ENCODE assay signal across 12 mouse cellular contexts in genomic region chr5:92553939-92554338, GRCm38 (mm10). TPM values are rescaled to one million over a fixed set of nuclear protein-coding genes. Genes with fewer than 3 reads are reported as not detected.
DNase-seq lines count a peak whose midpoint lies in the region; ATAC-seq and TF ChIP-seq lines count a peak whose summit lies in the region.
"Had no signal": no experiment of that assay in that cellular context is flagged by ENCODE, and none has a peak within 500 bp of the region (broad histone marks: within the 10 kb centered on the region; RNA-seq: fewer than 3 reads in every experiment).

No protein-coding gene starts in this region.

- no peak for TF ChIP-seq POLR2A in thymus, adult 2 months (IDR thresholded peaks at IDR 0.05; ENCODE audit: control insufficient read depth, extremely low read depth, insufficient read depth, low read length, poor library complexity)

- no peak overlapping the region for H3K4me2 ChIP-seq in intestine, postnatal 0 days (replicated peaks; ENCODE audit: low read depth)
- no peak overlapping the region for H3K4me2 ChIP-seq in intestine, embryonic 15.5 days (replicated peaks)
- H3K4me2 ChIP-seq: limb, embryonic 15.5 days had no signal

- no peaks in the 10 kb centered on the region for H3K27me3 ChIP-seq in intestine, postnatal 0 days (replicated peaks; ENCODE audit: control insufficient read depth, insufficient read depth, low read length)
- H3K27me3 ChIP-seq in intestine, embryonic 15.5 days (replicated peaks): no peaks in the 10 kb centered on the region
- no peaks in the 10 kb centered on the region for H3K27me3 ChIP-seq in thymus, adult 2 months (ENCODE audit: control insufficient read depth, insufficient read depth, low read length)
- H3K27me3 ChIP-seq in embryonic facial prominence, embryonic 10.5 days (replicated peaks; ENCODE audit: low read depth, poor library complexity, severe bottlenecking): no peaks in the 10 kb centered on the region
- H3K27me3 ChIP-seq: limb, embryonic 15.5 days had no signal

- peak; percentile 56 for TF ChIP-seq CTCF in intestine, postnatal 0 days (IDR thresholded peaks at IDR 0.05; ENCODE audit: low read depth)
- TF ChIP-seq CTCF in thymus, adult 2 months (IDR thresholded peaks at IDR 0.05; ENCODE audit: borderline replicate concordance, control insufficient read depth, extremely low read depth, insufficient read depth, low read length, poor library complexity): no peak

- WGBS in intestine, postnatal 0 days: 64% methylated on average over 3 of the region's 3 CpGs
- WGBS in intestine, embryonic 15.5 days: 64% methylated on average over 3 of the region's 3 CpGs
- 78% methylated on average over 3 of the region's 3 CpGs for WGBS in thymus, adult 2 months
- WGBS in embryonic facial prominence, embryonic 10.5 days: 68% methylated on average over 3 of the region's 3 CpGs

- H3K36me3 ChIP-seq in intestine, postnatal 0 days (ENCODE audit: control insufficient read depth, insufficient read depth): no peaks in the 10 kb centered on the region
- no peaks in the 10 kb centered on the region for H3K36me3 ChIP-seq in intestine, embryonic 15.5 days
- no peaks in the 10 kb centered on the region for H3K36me3 ChIP-seq in thymus, adult 2 months (ENCODE audit: control insufficient read depth, insufficient read depth, low read length)
- H3K36me3 ChIP-seq in embryonic facial prominence, embryonic 10.5 days (replicated peaks): no peaks in the 10 kb centered on the region
- H3K36me3 ChIP-seq: limb, embryonic 15.5 days had no signal

- H3K9ac ChIP-seq in intestine, postnatal 0 days (ENCODE audit: low read depth, low read length): no peak overlapping the region
- no peak overlapping the region for H3K9ac ChIP-seq in intestine, embryonic 15.5 days
- H3K9ac ChIP-seq: limb, embryonic 15.5 days had no signal

- peak; percentile 25 for DNase-seq in thymus, adult 2 months
- DNase-seq in thymus, adult 18-20 months: no peak
- peak; percentile 19 for DNase-seq in embryonic facial prominence, embryonic 10.5 days (ENCODE audit: low spot score)
- no peak for DNase-seq in embryo, embryonic 9.5 days (ENCODE audit: extremely low spot score)
- no peak for DNase-seq in gastrocnemius, postnatal 36 days
- no peak for DNase-seq in spleen, postnatal 14 days (ENCODE audit: low spot score in 2 of 2)
- DNase-seq: cerebellum, adult 11-12 months had no signal

- H3K9me3 ChIP-seq in intestine, postnatal 0 days (ENCODE audit: control insufficient read depth): 0 out of 2 replicates have a peak, but pooled peaks cover 3% of the 10 kb centered on the region
- no peaks in the 10 kb centered on the region for H3K9me3 ChIP-seq in intestine, embryonic 15.5 days
- 0 out of 2 replicates have a peak, but pooled peaks cover 2% of the 10 kb centered on the region for H3K9me3 ChIP-seq in embryonic facial prominence, embryonic 10.5 days
- H3K9me3 ChIP-seq: limb, embryonic 15.5 days had no signal

- no peak overlapping the region for H3K27ac ChIP-seq in intestine, postnatal 0 days (ENCODE audit: low read depth, low read length)
- no peak overlapping the region for H3K27ac ChIP-seq in intestine, embryonic 15.5 days
- H3K27ac ChIP-seq in thymus, adult 2 months (ENCODE audit: control insufficient read depth, insufficient read depth, low read length): no peak overlapping the region
- H3K27ac ChIP-seq in embryonic facial prominence, embryonic 10.5 days (replicated peaks): no peak overlapping the region
- H3K27ac ChIP-seq: limb, embryonic 15.5 days had no signal

- intact Hi-C loops in gastrocnemius, postnatal 36 days (cut with DNase I): loop anchor here (5.0 kb wide), 1 partner anchor 92 kb away; no protein-coding TSS in a partner anchor

- ATAC-seq in intestine, postnatal 0 days: no peak
- no peak for ATAC-seq in intestine, embryonic 15.5 days
- ATAC-seq: midbrain, embryonic 16.5 days had no signal

- H3K4me3 ChIP-seq in intestine, postnatal 0 days (ENCODE audit: low read depth, low read length): no peak overlapping the region
- H3K4me3 ChIP-seq in intestine, embryonic 15.5 days (replicated peaks): no peak overlapping the region
- H3K4me3 ChIP-seq in thymus, adult 2 months (ENCODE audit: control insufficient read depth, insufficient read depth, low read length): no peak overlapping the region
- H3K4me3 ChIP-seq in embryonic facial prominence, embryonic 10.5 days: no peak overlapping the region
- H3K4me3 ChIP-seq: limb, embryonic 15.5 days had no signal

- H3K4me1 ChIP-seq in intestine, postnatal 0 days (replicated peaks; ENCODE audit: control insufficient read depth, insufficient read depth, low read length): no peaks in the 10 kb centered on the region
- H3K4me1 ChIP-seq in intestine, embryonic 15.5 days (replicated peaks): no peaks in the 10 kb centered on the region
- H3K4me1 ChIP-seq in thymus, adult 2 months (replicated peaks; ENCODE audit: control insufficient read depth, insufficient read depth, low read length): no peaks in the 10 kb centered on the region
- 0 out of 2 replicates have a peak, but pooled peaks cover 4% of the 10 kb centered on the region for H3K4me1 ChIP-seq in embryonic facial prominence, embryonic 10.5 days
- H3K4me1 ChIP-seq: limb, embryonic 15.5 days had no signal

RNA-seq across cellular contexts. Expression of gene Fam47e, which starts 0.9 kb away (rescaled TPM):
- not detected in 2 replicates for polyA plus RNA-seq in intestine, postnatal 0 days (2015; fragmentation: Nextera tagmentation; extraction: Ambion mirVana)
- 0.23 TPM in 1 of 2 replicates, not detected in the other for polyA plus RNA-seq in intestine, embryonic 15.5 days (2015; fragmentation: Nextera tagmentation; extraction: Ambion mirVana)
- not detected in 2 replicates for polyA plus RNA-seq in thymus, adult 2 months (2012; rRNA removed)
- polyA plus RNA-seq in embryonic facial prominence, embryonic 10.5 days (2016; fragmentation: Nextera tagmentation; extraction: Ambion mirVana): not detected in 2 replicates
- total RNA-seq in gastrocnemius, postnatal 36 days (2021): not detected
- total RNA-seq: hematopoietic stem cell, adult 5-6 weeks had no signal
- polyA plus RNA-seq: limb, embryonic 15.5 days had no signal

RNA-seq across cellular contexts. Expression of gene Scarb2, which starts 47.3 kb away (rescaled TPM):
- polyA plus RNA-seq in intestine, postnatal 0 days (2015; fragmentation: Nextera tagmentation; extraction: Ambion mirVana): 18.0 and 19.7 TPM in 2 replicates
- polyA plus RNA-seq in intestine, embryonic 15.5 days (2015; fragmentation: Nextera tagmentation; extraction: Ambion mirVana): 12.4 and 13.1 TPM in 2 replicates
- polyA plus RNA-seq in thymus, adult 2 months (2012; rRNA removed): 40.2 and 40.9 TPM in 2 replicates
- 7.1 and 7.6 TPM in 2 replicates for polyA plus RNA-seq in embryonic facial prominence, embryonic 10.5 days (2016; fragmentation: Nextera tagmentation; extraction: Ambion mirVana)
- 10 to 100 TPM; 69.8 to 76.7 TPM for total RNA-seq in gastrocnemius, postnatal 36 days (2021)

RNA-seq across cellular contexts. Expression of gene Stbd1, which starts 48.9 kb away (rescaled TPM):
- polyA plus RNA-seq in intestine, postnatal 0 days (2015; fragmentation: Nextera tagmentation; extraction: Ambion mirVana): 13.7 and 14.1 TPM in 2 replicates
- 37.5 and 46.1 TPM in 2 replicates for polyA plus RNA-seq in intestine, embryonic 15.5 days (2015; fragmentation: Nextera tagmentation; extraction: Ambion mirVana)
- polyA plus RNA-seq in thymus, adult 2 months (2012; rRNA removed): 0.59 and 0.84 TPM in 2 replicates
- 6.3 and 7.7 TPM in 2 replicates for polyA plus RNA-seq in embryonic facial prominence, embryonic 10.5 days (2016; fragmentation: Nextera tagmentation; extraction: Ambion mirVana)
- total RNA-seq in gastrocnemius, postnatal 36 days (2021): 10 to 100 TPM; 45.5 to 66.2 TPM

Comparison
In these comparisons a context has a peak if more than half of its experiments do, and no peak if none do; other contexts are left out.
1. DNase-seq: peak in thymus, adult 2 months (single experiment) and embryonic facial prominence, embryonic 10.5 days (single experiment); none in thymus, adult 18-20 months (0 of 2), embryo, embryonic 9.5 days (single experiment), gastrocnemius, postnatal 36 days (0 of 2) and spleen, postnatal 14 days (0 of 2).